In the genomic region with DNA sequence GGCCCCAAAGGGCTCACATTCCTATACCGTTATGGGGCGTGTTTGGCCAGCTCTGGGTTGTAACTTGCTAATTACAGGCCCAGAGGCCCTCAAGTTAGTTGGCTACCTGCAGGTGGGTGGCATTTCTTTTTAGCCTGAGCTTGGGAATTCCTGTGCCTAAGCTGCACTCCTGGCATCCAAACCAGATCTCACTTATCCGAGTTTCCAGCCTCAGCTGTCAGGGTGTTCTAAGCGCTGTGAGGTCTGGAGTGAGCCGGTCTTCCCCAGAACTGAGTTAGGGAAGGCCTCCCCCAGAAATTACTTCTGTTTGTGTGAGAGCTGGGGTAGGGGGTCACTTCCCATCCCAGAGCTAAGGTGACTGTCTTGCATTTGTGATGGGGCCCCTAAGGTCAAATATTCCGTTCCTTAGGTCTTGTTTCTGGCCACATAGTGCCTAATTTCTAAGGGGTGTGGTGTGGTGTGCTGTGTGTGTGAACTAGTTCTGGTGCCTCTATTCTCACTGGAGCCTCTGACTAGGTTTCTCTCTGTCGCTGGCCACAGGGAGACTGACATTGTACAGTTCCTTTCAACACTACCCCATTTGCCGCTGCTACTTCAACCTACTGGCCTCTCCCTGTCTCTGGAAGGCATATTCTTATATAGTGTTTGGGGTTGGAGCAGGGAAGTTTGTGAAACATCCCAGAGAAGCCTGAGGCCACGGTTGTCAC, we compare ENCODE assay signal across 1 mouse cellular context.
TF ChIP-seq lines count a peak whose summit lies in the region.

No protein-coding gene starts in this region.

TF ChIP-seq in MEL, 35 proteins besides CTCF, POLR2A, EP300 and RAD21:
- no peak for TF ChIP-seq ZC3H11A (IDR thresholded peaks at IDR 0.05; ENCODE audit: low read depth, low read length)
- TF ChIP-seq GABPA (IDR thresholded peaks at IDR 0.05; ENCODE audit: low read depth, low read length): no peak
- no peak for TF ChIP-seq USF2 (IDR thresholded peaks at IDR 0.05; ENCODE audit: borderline replicate concordance in 1 of 2, insufficient read depth in 1 of 2, low read depth in 1 of 2, low read length in 2 of 2)
- no peak for TF ChIP-seq KAT2A (conservative IDR thresholded peaks at IDR 0.05; ENCODE audit: low read depth, low read length)
- TF ChIP-seq ZNF384 (IDR thresholded peaks at IDR 0.05; ENCODE audit: low read depth, low read length): no peak
- TF ChIP-seq TBP (IDR thresholded peaks at IDR 0.05; ENCODE audit: low read depth, low read length): no peak
